Mouse (Mus musculus): Measurements from ENCODE around the gene Bicral.

DNA sequence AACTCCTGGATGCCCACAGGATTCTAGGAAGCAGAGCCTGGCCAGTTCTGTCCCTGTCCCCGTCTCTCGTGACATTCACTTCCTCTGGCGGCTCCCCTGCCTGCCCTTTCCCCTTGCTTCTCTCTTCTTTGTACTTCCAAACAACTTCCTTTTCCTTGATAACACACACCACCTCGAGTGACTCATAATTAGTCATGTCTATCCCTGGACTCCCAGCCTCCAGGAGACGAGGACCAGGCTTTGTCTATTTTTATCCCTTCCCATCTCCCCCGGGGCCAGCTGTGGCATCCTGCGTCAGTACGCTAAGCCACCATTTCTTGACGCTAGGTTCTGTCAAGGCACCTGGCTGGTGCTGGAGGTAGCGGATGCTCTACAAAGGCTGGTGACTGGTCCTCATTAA, 15.9 kb upstream of the Bicral start:
- TF ChIP-seq CTCF (IDR thresholded peaks at IDR 0.05; ENCODE audit: borderline replicate concordance, insufficient read depth, low read depth, low read length) (no peak), POLR2A (IDR thresholded peaks at IDR 0.05; ENCODE audit: borderline replicate concordance, insufficient read depth, low read length) (no peak)

Measured in cerebellum, adult 2 months (tissue).